9 mouse cellular contexts compared by ENCODE assay signal in genomic region chr7:134937927-134938609, GRCm38 (mm10). TPM values are rescaled to one million over a fixed set of nuclear protein-coding genes. Genes with fewer than 3 reads are reported as not detected.
DNase-seq lines count a peak whose midpoint lies in the region; ATAC-seq and TF ChIP-seq lines count a peak whose summit lies in the region.
"Had no signal": no experiment of that assay in that cellular context is flagged by ENCODE, and none has a peak within 500 bp of the region (broad histone marks: within the 10 kb centered on the region; RNA-seq: fewer than 3 reads in every experiment).

Gene Fam196a, minus strand, starts transcription at chr7:134938430.

- DNase-seq in gastrocnemius, adult 2 months: peak; percentile 34
- no peak for DNase-seq in gastrocnemius, adult 8-10 months (ENCODE audit: low spot score in 2 of 2)
- DNase-seq in embryo, embryonic 11.5 days (ENCODE audit: low read depth, low spot score): peak; percentile 46
- peak; percentile 68 to 79 for DNase-seq in kidney, postnatal 4 days
- no peak for DNase-seq in liver, embryonic 13.5 days

- ATAC-seq in heart, embryonic 12.5 days (ENCODE audit: insufficient number of reproducible peaks, low FRiP score): peak; percentile 70
- no peak for ATAC-seq in liver, embryonic 13.5 days (ENCODE audit: low read depth)
- peak; percentile 93 for ATAC-seq in neural tube, embryonic 13.5 days (ENCODE audit: low read depth)
- ATAC-seq in granulocyte monocyte progenitor cell, adult 5-6 weeks (replicated peaks; ENCODE audit: poor library complexity, severe bottlenecking): no peak; the same call in 1 of the 2 replicates

- intact Hi-C loops in gastrocnemius, adult 2 months (cut with DNase I): no loop called here

- peak within 1 kb of the TSS; percentile 99 for H3K4me2 ChIP-seq in heart, embryonic 12.5 days
- H3K4me2 ChIP-seq in liver, embryonic 13.5 days: peak within 1 kb of the TSS; percentile 61
- peak within 1 kb of the TSS; percentile 87 for H3K4me2 ChIP-seq in neural tube, embryonic 13.5 days

- WGBS in heart, embryonic 12.5 days: under 1% methylated on average over 28 of the region's 71 CpGs
- WGBS in liver, embryonic 13.5 days (ENCODE audit: insufficient replicate concordance): 1% methylated on average over 45 of the region's 71 CpGs
- under 1% methylated on average over 69 of the region's 71 CpGs for WGBS in neural tube, embryonic 13.5 days

- no peaks in the 10 kb centered on the region for H3K9me3 ChIP-seq in heart, embryonic 12.5 days (replicated peaks)
- no peaks in the 10 kb centered on the region for H3K9me3 ChIP-seq in liver, embryonic 13.5 days (replicated peaks)
- no peaks in the 10 kb centered on the region for H3K9me3 ChIP-seq in neural tube, embryonic 13.5 days

- H3K9ac ChIP-seq in heart, embryonic 12.5 days: peak within 1 kb of the TSS; percentile 66
- H3K9ac ChIP-seq in liver, embryonic 13.5 days: no peak within 1 kb of the TSS
- peak within 1 kb of the TSS; percentile 82 for H3K9ac ChIP-seq in neural tube, embryonic 13.5 days

- H3K36me3 ChIP-seq in heart, embryonic 12.5 days: no peaks in the 10 kb centered on the region
- no peaks in the 10 kb centered on the region for H3K36me3 ChIP-seq in liver, embryonic 13.5 days
- H3K36me3 ChIP-seq in neural tube, embryonic 13.5 days: no peaks in the 10 kb centered on the region

- H3K4me3 ChIP-seq in gastrocnemius, adult 2 months: peak within 1 kb of the TSS; percentile 68
- H3K4me3 ChIP-seq in heart, embryonic 12.5 days: peak within 1 kb of the TSS; percentile 55
- H3K4me3 ChIP-seq in liver, embryonic 13.5 days (replicated peaks): peak within 1 kb of the TSS; percentile 45
- H3K4me3 ChIP-seq in neural tube, embryonic 13.5 days: peak within 1 kb of the TSS; percentile 56

- peak; percentile 32 for TF ChIP-seq CTCF in gastrocnemius, adult 2 months (IDR thresholded peaks at IDR 0.05)

- peaks cover 46% of the 10 kb centered on the region for H3K27me3 ChIP-seq in heart, embryonic 12.5 days (replicated peaks)
- peaks cover 39% of the 10 kb centered on the region for H3K27me3 ChIP-seq in liver, embryonic 13.5 days
- H3K27me3 ChIP-seq in neural tube, embryonic 13.5 days: peaks cover 45% of the 10 kb centered on the region

- peaks cover 22% of the 10 kb centered on the region; the same call in 1 of the 2 replicates for H3K4me1 ChIP-seq in heart, embryonic 12.5 days (replicated peaks)
- H3K4me1 ChIP-seq in liver, embryonic 13.5 days (replicated peaks): no peaks in the 10 kb centered on the region
- H3K4me1 ChIP-seq in neural tube, embryonic 13.5 days (replicated peaks): peaks cover 32% of the 10 kb centered on the region

- H3K27ac ChIP-seq in gastrocnemius, adult 2 months: no peak within 1 kb of the TSS
- no peak within 1 kb of the TSS for H3K27ac ChIP-seq in heart, embryonic 12.5 days (ENCODE audit: poor library complexity, severe bottlenecking)
- no peak within 1 kb of the TSS for H3K27ac ChIP-seq in liver, embryonic 13.5 days
- H3K27ac ChIP-seq in neural tube, embryonic 13.5 days (replicated peaks): peak within 1 kb of the TSS; percentile 70

RNA-seq across cellular contexts. Expression of gene Fam196a, which starts in this region (rescaled TPM):
- total RNA-seq in gastrocnemius, adult 2 months (2021): under 1 TPM in 1 of 2 experiments, not detected in 1; 0.17 TPM
- not detected for total RNA-seq in gastrocnemius, adult 8-10 months (2022)
- polyA plus RNA-seq in heart, embryonic 12.5 days (2016; fragmentation: Nextera tagmentation; extraction: Ambion mirVana): 1.4 and 1.7 TPM in 2 replicates
- polyA plus RNA-seq in liver, embryonic 13.5 days (2015; fragmentation: Nextera tagmentation; extraction: Ambion mirVana): 0.20 TPM in 2 replicates
- 7.2 and 7.3 TPM in 2 replicates for polyA plus RNA-seq in neural tube, embryonic 13.5 days (2015; fragmentation: Nextera tagmentation; extraction: Ambion mirVana)
- total RNA-seq in granulocyte monocyte progenitor cell, adult 5-6 weeks (2014; fragmentation: Nextera tagmentation): not detected in 2 replicates
- 0.22 TPM in 1 of 2 replicates, not detected in the other for total RNA-seq in granulocyte monocyte progenitor cell, adult 5-6 weeks (2017)
- total RNA-seq: heart, postnatal 36 days had no signal

Comparison
In these comparisons a context has a peak if more than half of its experiments do, and no peak if none do; other contexts are left out.
1. Peak in DNase-seq and H3K4me3 ChIP-seq in gastrocnemius, adult 2 months; RNA of the gene not detected or under 1 TPM.
2. DNase-seq: peak in embryo, embryonic 11.5 days (single experiment) and kidney, postnatal 4 days (2 of 2); none in gastrocnemius, adult 8-10 months (0 of 2) and liver, embryonic 13.5 days (single experiment).
3. ATAC-seq: peak in heart, embryonic 12.5 days (single experiment) and neural tube, embryonic 13.5 days (single experiment); none in liver, embryonic 13.5 days (single experiment) and granulocyte monocyte progenitor cell, adult 5-6 weeks (single experiment).
4. Peak in every context shown above with its lines, with median percentiles within 50 percentile points of each other: H3K4me3 ChIP-seq and H3K4me2 ChIP-seq.